Mouse (Mus musculus) heart, adult 2 months (tissue): ENCODE measurements around the gene Rpl36al.

Experiments
- CTCF ChIP-seq: fragments of 200-600 bp; IDR thresholded peaks from 2 replicates; pipeline ENCODE4 v1.8.1; 2022; ENCODE audit warnings: antibody characterized with exemption, mild to moderate bottlenecking, moderate library complexity
- EP300 ChIP-seq: fragments of 200-500 bp; IDR thresholded peaks from 2 replicates; pipeline ENCODE4 v1.6.1; 2011; ENCODE audit warnings: low read depth, low read length, control low read depth; ENCODE audit not compliant: insufficient read depth
- POLR2A ChIP-seq: fragments of 200-500 bp; IDR thresholded peaks from 2 replicates; pipeline ENCODE4 v1.6.1; 2011; ENCODE audit warnings: mild to moderate bottlenecking, low read depth, low read length, control low read depth; ENCODE audit not compliant: insufficient read depth

- no peak for TF ChIP-seq CTCF
- no peak for TF ChIP-seq EP300
- no peak for TF ChIP-seq POLR2A
Observed at GRCm38 (mm10) chr12:69156436-69156835, 27.4 kb downstream of the Rpl36al start.
